Mouse (Mus musculus): ENCODE measurements around the gene Gm37240. TPM values are rescaled to one million over a fixed set of nuclear protein-coding genes. Genes with fewer than 3 reads are reported as not detected.

Gene Gm37240
- polyA plus RNA-seq, 1 experiment from 2014 or later, result 0.93 TPM

DNA sequence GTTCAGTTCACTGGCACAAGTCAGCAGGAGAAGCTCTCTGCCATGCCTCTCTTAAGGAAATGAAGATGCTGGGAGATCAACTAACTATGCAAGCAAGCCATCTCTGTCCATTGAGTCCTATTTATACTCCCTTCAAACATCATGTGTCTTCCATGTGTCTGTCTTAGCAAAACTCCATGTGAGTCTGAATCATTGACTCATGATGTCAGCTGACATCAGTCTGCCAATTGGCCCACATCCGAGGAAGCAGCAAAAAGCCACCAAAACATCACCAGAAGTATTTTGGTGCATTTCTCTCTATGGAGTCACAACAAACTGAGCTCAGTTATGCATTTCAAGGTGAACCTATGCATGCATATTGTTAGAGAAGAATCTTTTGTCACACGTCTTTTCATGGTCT lies 1245.9 kb downstream of the Gm37240 start:
- no peaks in the 10 kb centered on the region for H3K4me1 ChIP-seq (ENCODE audit: control insufficient read depth, insufficient read depth, low read depth, low read length)
- ATAC-seq, result no peak
- H3K36me3 ChIP-seq (ENCODE audit: control insufficient read depth, insufficient read depth, low read length), result no peaks in the 10 kb centered on the region
- H3K27me3 ChIP-seq (replicated peaks; ENCODE audit: control insufficient read depth, insufficient read depth, low read length), result no peaks in the 10 kb centered on the region
- H3K9ac ChIP-seq (ENCODE audit: low read depth, low read length), result no peak overlapping the region
- 89% methylated on average over 2 of the region's 2 CpGs for WGBS
- H3K4me2 ChIP-seq (ENCODE audit: low read length), result no peak overlapping the region
- no peak overlapping the region for H3K27ac ChIP-seq (ENCODE audit: low read depth, low read length)
- no peaks in the 10 kb centered on the region for H3K9me3 ChIP-seq (ENCODE audit: control insufficient read depth, low read length)
- H3K4me3 ChIP-seq (ENCODE audit: low read length), result no peak overlapping the region

- Histone ChIP-seq H3K27me3 (replicated peaks; ENCODE audit: control insufficient read depth, insufficient read depth, low read length) (no peaks in the 10 kb centered on the region), H3K27ac (ENCODE audit: low read depth, low read length) (no peak overlapping the region), H3K4me2 (ENCODE audit: low read length) (no peak overlapping the region), H3K4me3 (ENCODE audit: low read length) (no peak overlapping the region), H3K9ac (ENCODE audit: low read depth, low read length) (no peak overlapping the region), H3K36me3 (ENCODE audit: control insufficient read depth, insufficient read depth, low read length) (no peaks in the 10 kb centered on the region), H3K4me1 (ENCODE audit: control insufficient read depth, insufficient read depth, low read depth, low read length) (no peaks in the 10 kb centered on the region), H3K9me3 (ENCODE audit: control insufficient read depth, low read length) (no peaks in the 10 kb centered on the region)
- ATAC-seq, result no peak
- WGBS, result 42% methylated on average over 6 of the region's 6 CpGs
Measured at GRCm38 (mm10) chr3:84640536-84640935, 1246.8 kb downstream of the Gm37240 start.

GRCm38 (mm10) chr3:84639767-84640500 lies 1247.4 kb downstream of the Gm37240 start:
- no peak overlapping the region for H3K9ac ChIP-seq (ENCODE audit: low read depth, low read length)
- no peaks in the 10 kb centered on the region for H3K36me3 ChIP-seq (ENCODE audit: control insufficient read depth, insufficient read depth, low read length)
- no peaks in the 10 kb centered on the region for H3K27me3 ChIP-seq (replicated peaks; ENCODE audit: control insufficient read depth, insufficient read depth, low read length)
- H3K4me3 ChIP-seq (ENCODE audit: low read length), result no peak overlapping the region
- no peaks in the 10 kb centered on the region for H3K4me1 ChIP-seq (ENCODE audit: control insufficient read depth, insufficient read depth, low read depth, low read length)
- no peak for ATAC-seq
- H3K9me3 ChIP-seq (ENCODE audit: control insufficient read depth, low read length), result no peaks in the 10 kb centered on the region
- no peak overlapping the region for H3K4me2 ChIP-seq (ENCODE audit: low read length)
- WGBS, result 39% methylated on average over 11 of the region's 11 CpGs
- no peak overlapping the region for H3K27ac ChIP-seq (ENCODE audit: low read depth, low read length)

- ATAC-seq, result no peak
- H3K36me3 ChIP-seq (ENCODE audit: control insufficient read depth, insufficient read depth, low read length), result no peaks in the 10 kb centered on the region
- no peaks in the 10 kb centered on the region for H3K4me1 ChIP-seq (ENCODE audit: control insufficient read depth, insufficient read depth, low read depth, low read length)
- no peak overlapping the region for H3K4me2 ChIP-seq (ENCODE audit: low read length)
- H3K27me3 ChIP-seq (replicated peaks; ENCODE audit: control insufficient read depth, insufficient read depth, low read length), result no peaks in the 10 kb centered on the region
- no peak overlapping the region for H3K27ac ChIP-seq (ENCODE audit: low read depth, low read length)
- H3K9ac ChIP-seq (ENCODE audit: low read depth, low read length), result no peak overlapping the region
- H3K4me3 ChIP-seq (ENCODE audit: low read length), result no peak overlapping the region
- 84% methylated on average over 4 of the region's 4 CpGs for WGBS
- no peaks in the 10 kb centered on the region for H3K9me3 ChIP-seq (ENCODE audit: control insufficient read depth, low read length)
Measured at GRCm38 (mm10) chr3:84638858-84639257, 1248.5 kb downstream of the Gm37240 start.

- no peak overlapping the region for H3K9ac ChIP-seq (ENCODE audit: low read depth, low read length)
- WGBS, result 74% methylated on average over 12 of the region's 12 CpGs
- ATAC-seq, result no peak
- H3K36me3 ChIP-seq (ENCODE audit: control insufficient read depth, insufficient read depth, low read length), result no peaks in the 10 kb centered on the region
- H3K27me3 ChIP-seq (replicated peaks; ENCODE audit: control insufficient read depth, insufficient read depth, low read length), result no peaks in the 10 kb centered on the region
- H3K9me3 ChIP-seq (ENCODE audit: control insufficient read depth, low read length), result no peaks in the 10 kb centered on the region
- no peaks in the 10 kb centered on the region for H3K4me1 ChIP-seq (ENCODE audit: control insufficient read depth, insufficient read depth, low read depth, low read length)
- no peak overlapping the region for H3K27ac ChIP-seq (ENCODE audit: low read depth, low read length)
- H3K4me2 ChIP-seq (ENCODE audit: low read length), result no peak overlapping the region
- H3K4me3 ChIP-seq (ENCODE audit: low read length), result no peak overlapping the region
Measured at GRCm38 (mm10) chr3:84637890-84638578, 1249.3 kb downstream of the Gm37240 start.

DNA sequence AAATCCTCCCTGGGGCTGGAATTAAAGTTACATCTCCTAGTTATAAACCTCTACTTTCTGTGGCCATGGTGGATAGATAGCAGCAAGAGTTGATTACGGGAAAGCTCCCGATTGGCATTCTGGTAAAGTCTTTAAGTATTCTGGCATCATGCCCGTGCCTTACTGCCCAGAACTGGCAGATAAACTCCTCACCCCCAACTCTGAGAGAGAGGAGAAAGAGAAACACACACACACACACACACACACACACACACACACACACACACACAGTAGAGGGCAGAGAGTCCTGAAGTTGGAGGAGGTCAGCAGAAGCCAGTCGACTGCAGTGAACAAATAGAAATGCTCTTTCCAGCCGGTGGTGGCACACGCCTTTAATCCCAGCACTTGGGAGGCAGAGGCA lies 1250.2 kb downstream of the Gm37240 start:
- Histone ChIP-seq H3K27ac (ENCODE audit: low read depth, low read length) (no peak overlapping the region), H3K36me3 (ENCODE audit: control insufficient read depth, insufficient read depth, low read length) (no peaks in the 10 kb centered on the region), H3K4me3 (ENCODE audit: low read length) (no peak overlapping the region), H3K27me3 (replicated peaks; ENCODE audit: control insufficient read depth, insufficient read depth, low read length) (no peaks in the 10 kb centered on the region), H3K9me3 (ENCODE audit: control insufficient read depth, low read length) (no peaks in the 10 kb centered on the region), H3K4me1 (ENCODE audit: control insufficient read depth, insufficient read depth, low read depth, low read length) (no peaks in the 10 kb centered on the region), H3K4me2 (ENCODE audit: low read length) (no peak overlapping the region), H3K9ac (ENCODE audit: low read depth, low read length) (no peak overlapping the region)
- WGBS, result 70% methylated on average over 6 of the region's 6 CpGs
- ATAC-seq, result no peak

- H3K9ac ChIP-seq (ENCODE audit: low read depth, low read length), result no peak overlapping the region
- no peak for ATAC-seq
- 96% methylated on average over 9 of the region's 9 CpGs for WGBS
Measured at GRCm38 (mm10) chr3:84631586-84631985, 1255.7 kb downstream of the Gm37240 start.

GRCm38 (mm10) chr3:84622026-84622425 lies 1265.3 kb downstream of the Gm37240 start:
- Histone ChIP-seq H3K36me3 (ENCODE audit: control insufficient read depth, insufficient read depth, low read length) (no peaks in the 10 kb centered on the region), H3K4me1 (ENCODE audit: control insufficient read depth, insufficient read depth, low read depth, low read length) (peaks cover 6% of the 10 kb centered on the region; the same call in 1 of the 2 replicates), H3K27ac (ENCODE audit: low read depth, low read length) (no peak overlapping the region), H3K9ac (ENCODE audit: low read depth, low read length) (no peak overlapping the region), H3K27me3 (replicated peaks; ENCODE audit: control insufficient read depth, insufficient read depth, low read length) (no peaks in the 10 kb centered on the region), H3K4me2 (ENCODE audit: low read length) (no peak overlapping the region), H3K9me3 (ENCODE audit: control insufficient read depth, low read length) (no peaks in the 10 kb centered on the region), H3K4me3 (ENCODE audit: low read length) (no peak overlapping the region)
- no peak for ATAC-seq
- 61% methylated on average over 3 of the region's 3 CpGs for WGBS

More at GRCm38 (mm10) chr3:84631586-84631985, 1255.7 kb downstream of the Gm37240 start:
- Histone ChIP-seq H3K4me3 (ENCODE audit: low read length) (no peak overlapping the region), H3K9me3 (ENCODE audit: control insufficient read depth, low read length) (no peaks in the 10 kb centered on the region), H3K27ac (ENCODE audit: low read depth, low read length) (no peak overlapping the region), H3K27me3 (replicated peaks; ENCODE audit: control insufficient read depth, insufficient read depth, low read length) (no peaks in the 10 kb centered on the region), H3K36me3 (ENCODE audit: control insufficient read depth, insufficient read depth, low read length) (no peaks in the 10 kb centered on the region), H3K4me1 (ENCODE audit: control insufficient read depth, insufficient read depth, low read depth, low read length) (no peaks in the 10 kb centered on the region), H3K4me2 (ENCODE audit: low read length) (no peak overlapping the region)

DNA sequence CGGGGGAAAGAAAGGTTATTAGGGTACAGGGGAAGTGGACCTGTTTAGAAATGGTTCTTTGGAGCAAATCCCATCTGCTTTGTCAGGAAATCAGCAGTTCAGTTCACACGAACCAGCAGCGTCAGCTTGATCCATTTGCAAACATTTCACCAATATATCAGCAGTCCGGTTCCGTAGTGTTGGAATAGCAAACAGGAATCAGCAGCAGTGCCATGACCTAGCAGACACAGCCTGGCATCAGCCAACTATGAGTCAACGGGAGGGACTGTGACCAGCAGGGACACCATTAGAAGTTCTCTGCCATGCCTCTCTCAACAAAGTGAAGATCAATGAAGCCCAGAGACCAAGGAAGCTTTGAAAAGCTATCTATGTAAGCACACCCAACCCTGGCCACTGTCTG lies 1267.6 kb downstream of the Gm37240 start:
- Histone ChIP-seq H3K4me1 (ENCODE audit: control insufficient read depth, insufficient read depth, low read depth, low read length) (no peaks in the 10 kb centered on the region), H3K9ac (ENCODE audit: low read depth, low read length) (no peak overlapping the region), H3K27me3 (replicated peaks; ENCODE audit: control insufficient read depth, insufficient read depth, low read length) (no peaks in the 10 kb centered on the region), H3K4me3 (ENCODE audit: low read length) (no peak overlapping the region), H3K36me3 (ENCODE audit: control insufficient read depth, insufficient read depth, low read length) (no peaks in the 10 kb centered on the region), H3K4me2 (ENCODE audit: low read length) (no peak overlapping the region), H3K9me3 (ENCODE audit: control insufficient read depth, low read length) (no peaks in the 10 kb centered on the region), H3K27ac (ENCODE audit: low read depth, low read length) (no peak overlapping the region)
- ATAC-seq, result no peak
- WGBS, result 95% methylated on average over 6 of the region's 6 CpGs

Data from hindbrain, embryonic 16.5 days (tissue).